Mouse (Mus musculus): ENCODE data around the gene Traf1.

The Traf1 gene

DNA sequence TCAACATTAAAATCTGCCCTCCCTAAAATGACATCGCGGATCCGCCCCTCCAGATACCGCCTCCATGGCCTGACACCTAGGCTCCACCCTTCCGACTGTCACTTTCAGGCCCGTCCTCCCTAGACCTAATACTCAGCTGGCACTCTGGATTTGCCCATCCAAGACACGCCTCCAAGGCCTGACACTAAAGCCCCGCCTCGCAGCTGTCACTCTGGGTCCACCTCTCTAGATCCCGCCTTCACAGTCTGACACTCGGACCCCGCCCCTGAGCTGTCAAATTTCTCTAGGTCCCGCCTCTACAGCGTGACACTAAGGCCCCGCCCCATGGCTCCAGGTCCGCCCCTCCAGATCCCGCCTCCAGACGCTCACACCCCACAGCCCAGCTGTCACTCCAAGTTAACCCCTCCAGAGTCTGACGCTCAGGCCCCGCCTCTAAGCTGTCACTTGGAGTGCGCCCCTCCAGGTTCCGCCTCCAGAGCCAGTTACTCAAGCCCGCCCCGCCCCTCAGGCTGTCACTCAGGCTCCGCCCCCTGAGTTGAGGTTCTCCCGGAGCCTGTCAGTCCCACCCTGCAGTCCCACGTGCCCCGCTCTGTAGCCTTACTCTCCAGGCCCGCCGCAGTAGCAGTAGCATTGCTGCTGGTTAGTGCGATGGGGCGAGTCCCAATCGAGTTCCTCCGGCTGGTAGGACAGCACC, 56.6 kb downstream of the Traf1 start:
- peak; percentile 94 for ATAC-seq (ENCODE audit: insufficient number of reproducible peaks, low FRiP score, low TSS enrichment)

DNA sequence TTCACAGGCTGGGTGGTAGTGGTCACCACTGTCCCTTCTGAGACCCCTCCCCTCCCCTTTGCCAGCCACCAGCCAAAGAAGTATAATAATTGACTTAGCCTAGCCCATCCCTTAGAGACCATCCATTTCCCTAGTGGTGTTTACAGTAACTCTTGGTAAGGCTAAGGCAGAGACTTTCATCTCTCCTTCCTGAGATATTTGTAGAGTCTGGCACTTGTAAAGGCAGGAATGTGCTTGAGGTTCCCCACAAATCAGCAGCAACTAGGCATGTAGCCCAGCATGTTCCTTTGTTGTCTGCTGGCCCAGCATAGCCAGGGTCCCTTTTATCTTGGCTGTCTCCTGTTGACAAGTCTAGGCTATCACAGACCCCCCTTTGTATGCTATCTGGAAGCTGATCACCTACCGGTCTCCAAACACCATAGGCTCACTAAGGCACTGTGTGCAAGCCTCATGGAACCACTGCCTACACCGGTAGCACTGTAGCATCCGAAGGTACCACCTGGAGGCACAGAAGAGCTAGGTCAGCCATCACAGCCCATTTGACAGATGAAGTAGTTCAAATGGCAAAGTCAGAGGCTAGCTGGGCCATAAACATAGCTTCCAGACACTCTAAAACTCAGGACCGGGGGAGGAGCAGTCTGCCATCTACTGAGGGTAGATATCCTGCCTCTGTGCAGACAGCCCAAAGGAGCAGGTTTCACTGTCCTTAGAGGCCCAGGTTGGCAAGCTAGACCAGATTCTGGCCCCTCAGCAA, 57.7 kb downstream of the Traf1 start:
- no peak for ATAC-seq (ENCODE audit: insufficient number of reproducible peaks, low FRiP score, low TSS enrichment)

DNA sequence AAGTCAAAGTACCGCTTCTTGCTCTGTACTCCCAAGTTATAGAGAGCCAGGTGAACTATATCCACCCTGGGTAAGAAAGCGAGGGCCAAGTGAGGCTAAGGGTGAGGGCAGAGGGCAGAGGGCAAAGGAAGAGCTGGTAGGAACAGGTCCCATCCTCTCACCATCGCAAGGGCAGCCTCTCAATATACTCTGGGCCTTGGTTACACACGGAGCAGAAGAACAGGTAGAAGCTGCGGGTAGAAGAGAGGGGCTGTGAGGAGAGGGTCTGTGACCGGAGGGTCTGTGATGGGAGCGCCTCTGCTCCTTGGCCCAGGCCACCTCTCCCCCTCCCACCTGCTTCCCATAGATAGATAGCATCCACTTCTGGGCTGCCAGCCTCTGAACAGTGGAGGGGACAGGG, 58.4 kb downstream of the Traf1 start:
- ATAC-seq (ENCODE audit: insufficient number of reproducible peaks, low FRiP score, low TSS enrichment): no peak

DNA sequence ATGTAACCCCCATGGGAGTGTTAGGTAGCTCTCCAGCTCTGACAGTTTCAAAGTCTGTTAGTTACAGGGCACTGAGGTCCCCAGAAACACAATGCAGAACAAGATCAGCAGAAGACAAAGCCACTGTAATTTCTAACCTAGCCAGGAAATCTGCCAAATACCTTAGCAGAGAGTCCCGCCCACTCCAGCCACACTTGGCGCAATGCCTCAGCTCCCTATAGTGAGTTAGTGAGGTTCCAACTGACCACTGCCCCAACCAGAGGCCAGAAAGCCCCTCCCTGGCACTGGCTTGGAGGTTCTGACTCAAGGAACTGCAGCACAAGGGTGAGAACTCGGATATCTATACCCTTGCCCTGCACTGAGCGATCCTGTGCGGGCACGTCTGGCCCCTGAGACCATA, 58.8 kb downstream of the Traf1 start:
- no peak for ATAC-seq (ENCODE audit: insufficient number of reproducible peaks, low FRiP score, low TSS enrichment)

DNA sequence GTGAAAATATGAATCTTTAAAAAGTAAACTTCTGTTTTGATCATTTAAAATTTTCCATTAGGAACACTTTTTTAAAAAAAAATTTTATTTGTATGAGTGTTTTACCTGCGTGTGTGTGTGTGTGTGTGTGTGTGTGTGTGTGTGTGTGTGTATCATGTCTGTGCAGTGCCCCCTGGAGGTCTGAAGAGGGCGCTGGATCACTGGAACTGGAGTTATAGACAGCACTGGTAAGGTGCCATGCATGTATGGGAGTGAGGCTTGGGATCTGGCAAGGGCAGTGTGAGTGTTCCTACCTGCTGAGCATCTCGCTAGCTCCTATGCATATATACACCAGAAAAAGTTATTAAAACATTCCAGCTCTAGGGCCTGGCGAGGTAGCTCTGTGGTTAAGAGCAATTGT, 59.8 kb downstream of the Traf1 start:
- ATAC-seq (ENCODE audit: insufficient number of reproducible peaks, low FRiP score, low TSS enrichment): no peak

DNA sequence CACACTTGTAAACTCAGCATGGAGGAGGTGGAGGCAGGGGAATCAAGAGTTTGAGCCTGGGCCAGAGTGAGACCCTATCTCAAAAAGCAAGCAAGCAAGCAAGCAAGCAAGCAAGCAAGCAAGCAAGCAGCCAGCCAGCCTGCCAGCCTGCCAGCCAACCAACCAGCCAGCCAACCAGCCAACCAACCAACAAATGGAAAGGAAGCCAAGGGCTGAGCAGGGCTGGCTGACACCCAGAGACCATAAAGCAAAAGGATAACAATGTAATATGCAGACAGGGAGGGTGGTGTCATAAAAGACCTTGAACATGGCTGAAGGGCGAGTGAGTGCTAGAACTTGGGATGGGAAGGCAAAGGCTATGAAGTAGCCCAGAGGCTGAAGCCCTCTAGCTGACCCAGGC, 61.2 kb downstream of the Traf1 start:
- no peak for ATAC-seq (ENCODE audit: insufficient number of reproducible peaks, low FRiP score, low TSS enrichment)

DNA sequence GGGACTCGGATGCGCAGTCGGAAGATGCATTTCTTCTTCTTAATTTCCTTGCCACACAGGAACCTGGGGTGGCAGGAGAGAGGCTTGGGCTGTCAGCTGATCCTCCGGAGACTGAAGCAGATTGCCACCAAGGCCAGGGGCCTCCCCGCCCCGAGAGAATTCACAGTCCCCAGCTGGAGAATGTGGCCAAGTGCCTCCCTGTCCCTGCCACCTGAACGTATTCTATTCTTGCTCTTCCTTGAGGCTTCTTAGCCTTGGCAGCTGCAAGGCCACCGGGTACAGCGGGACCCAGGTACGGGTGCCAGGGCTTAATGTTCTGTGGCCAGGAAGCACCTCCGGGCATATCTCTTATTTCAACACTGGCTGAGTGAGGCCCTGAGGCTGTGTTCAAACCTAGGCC, 61.9 kb downstream of the Traf1 start:
- ATAC-seq (ENCODE audit: insufficient number of reproducible peaks, low FRiP score, low TSS enrichment): no peak

DNA sequence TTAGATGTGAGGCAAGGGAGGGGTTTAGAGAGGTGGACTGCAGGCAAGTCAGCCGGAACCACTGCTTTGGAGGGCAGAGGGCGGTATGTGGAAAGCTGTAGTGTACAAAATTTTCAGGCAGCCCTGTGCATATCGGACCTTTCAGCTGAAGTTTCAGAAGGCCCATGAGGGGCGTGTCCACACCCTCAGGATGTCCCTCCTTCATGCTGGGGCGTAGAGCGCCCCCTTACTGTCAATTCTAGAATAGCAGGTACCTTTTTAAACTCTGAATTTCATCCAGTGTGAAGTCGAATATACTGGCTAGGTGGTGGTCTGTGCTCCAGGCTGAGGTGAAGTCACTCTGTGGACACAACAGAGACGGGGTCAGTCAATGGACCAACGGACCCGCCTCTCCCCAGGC, 63.8 kb downstream of the Traf1 start:
- ATAC-seq (ENCODE audit: insufficient number of reproducible peaks, low FRiP score, low TSS enrichment): no peak

DNA sequence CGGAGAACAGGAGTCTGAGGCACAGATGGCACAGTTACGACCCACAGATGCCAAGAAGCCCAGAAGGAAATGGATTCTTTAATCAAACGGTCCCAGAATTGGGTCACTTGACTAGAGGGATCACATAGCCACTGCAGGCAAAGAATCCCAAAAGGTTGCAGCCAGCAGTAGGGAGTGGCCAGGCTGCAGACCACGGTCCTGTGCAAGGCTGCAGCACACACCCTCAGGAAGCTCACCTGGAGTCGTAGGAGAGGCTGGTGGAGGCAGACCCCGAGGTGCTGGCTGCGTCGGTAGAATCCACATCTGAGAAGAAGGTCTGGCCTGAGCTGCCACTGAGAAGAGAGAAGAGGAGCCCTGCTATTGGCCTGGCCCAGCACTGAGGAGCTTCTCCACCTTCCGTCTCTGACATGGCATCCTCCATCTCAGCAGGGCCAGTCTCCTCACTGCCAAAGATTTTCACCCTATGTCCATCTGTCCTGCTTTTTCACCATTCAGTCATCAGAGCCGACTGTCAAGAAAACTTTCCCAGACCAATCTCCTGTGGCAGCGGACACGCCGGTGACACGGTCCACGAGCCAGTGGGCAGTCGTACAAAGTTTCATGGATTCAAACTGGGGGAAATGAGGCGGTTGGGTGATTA, 64.6 kb downstream of the Traf1 start:
- peak; percentile 67 for ATAC-seq (ENCODE audit: insufficient number of reproducible peaks, low FRiP score, low TSS enrichment)

DNA sequence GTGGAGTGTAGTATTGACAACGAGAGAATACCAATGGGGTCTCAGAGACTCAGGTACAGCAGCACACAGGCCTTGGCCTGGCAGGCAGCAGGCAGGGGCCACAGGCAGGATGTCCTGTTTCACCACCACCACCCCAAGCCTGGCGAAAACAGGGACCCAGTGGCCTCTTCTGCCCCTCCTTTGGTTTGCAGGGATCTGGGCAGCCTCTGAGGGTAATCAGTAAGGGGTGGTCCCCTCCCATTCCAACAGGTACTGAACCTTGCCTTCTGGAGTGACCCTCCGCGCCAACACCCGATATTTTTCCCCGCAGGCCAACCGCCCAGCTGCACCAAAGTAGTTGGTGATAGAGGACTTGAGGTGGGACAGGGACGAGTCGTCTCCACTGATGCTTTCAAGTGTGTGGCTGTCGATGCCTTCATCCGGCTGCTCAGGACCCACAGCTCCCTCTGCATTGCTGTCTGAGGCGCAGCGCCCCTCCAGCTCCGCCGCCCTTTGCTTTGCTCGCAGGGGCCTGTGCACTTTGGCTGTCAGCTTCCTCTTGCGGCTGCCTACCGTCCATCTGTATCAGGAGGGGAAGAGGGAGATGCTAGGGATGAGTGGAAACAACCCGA, 66.0 kb downstream of the Traf1 start:
- ATAC-seq (ENCODE audit: insufficient number of reproducible peaks, low FRiP score, low TSS enrichment): no peak

DNA sequence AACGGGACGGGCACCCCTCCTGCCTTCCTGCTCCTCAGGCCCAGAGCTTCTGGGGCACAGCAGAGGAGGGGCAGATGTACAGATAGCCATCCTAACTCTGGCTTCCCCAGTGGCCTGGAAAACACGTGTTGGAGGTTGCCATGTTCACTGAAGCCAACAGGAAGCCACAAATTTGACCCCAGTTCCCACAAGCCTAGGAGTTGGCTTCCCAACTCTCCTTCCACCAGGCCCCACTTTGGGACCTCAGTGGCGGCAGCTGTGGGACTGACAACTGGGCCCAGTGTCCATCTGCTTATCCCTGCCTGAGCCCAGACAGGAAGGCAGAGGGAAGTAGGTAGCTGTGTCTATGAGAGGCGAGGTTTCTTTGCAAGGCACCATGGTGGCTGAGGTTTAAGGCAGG, 67.6 kb downstream of the Traf1 start:
- ATAC-seq (ENCODE audit: insufficient number of reproducible peaks, low FRiP score, low TSS enrichment): no peak

Data from cerebellum, adult (tissue).